Mouse (Mus musculus) ovary, adult 2 months (tissue): ENCODE results near the gene Rab2b. TPM values are rescaled to one million over a fixed set of nuclear protein-coding genes. Genes with fewer than 3 reads are reported as not detected.

Experiments used
- polyA plus RNA-seq: library from polyadenylated mRNA; depleted of rRNA; stranded (reverse); fragments of >200 nt; gene quantifications from 2 replicates; pipeline ENCODE4 v1.2.3, GENCODE M21; 2012; rRNA removed

The Rab2b gene
- 11.0 and 13.3 TPM in 2 replicates for polyA plus RNA-seq

DNA sequence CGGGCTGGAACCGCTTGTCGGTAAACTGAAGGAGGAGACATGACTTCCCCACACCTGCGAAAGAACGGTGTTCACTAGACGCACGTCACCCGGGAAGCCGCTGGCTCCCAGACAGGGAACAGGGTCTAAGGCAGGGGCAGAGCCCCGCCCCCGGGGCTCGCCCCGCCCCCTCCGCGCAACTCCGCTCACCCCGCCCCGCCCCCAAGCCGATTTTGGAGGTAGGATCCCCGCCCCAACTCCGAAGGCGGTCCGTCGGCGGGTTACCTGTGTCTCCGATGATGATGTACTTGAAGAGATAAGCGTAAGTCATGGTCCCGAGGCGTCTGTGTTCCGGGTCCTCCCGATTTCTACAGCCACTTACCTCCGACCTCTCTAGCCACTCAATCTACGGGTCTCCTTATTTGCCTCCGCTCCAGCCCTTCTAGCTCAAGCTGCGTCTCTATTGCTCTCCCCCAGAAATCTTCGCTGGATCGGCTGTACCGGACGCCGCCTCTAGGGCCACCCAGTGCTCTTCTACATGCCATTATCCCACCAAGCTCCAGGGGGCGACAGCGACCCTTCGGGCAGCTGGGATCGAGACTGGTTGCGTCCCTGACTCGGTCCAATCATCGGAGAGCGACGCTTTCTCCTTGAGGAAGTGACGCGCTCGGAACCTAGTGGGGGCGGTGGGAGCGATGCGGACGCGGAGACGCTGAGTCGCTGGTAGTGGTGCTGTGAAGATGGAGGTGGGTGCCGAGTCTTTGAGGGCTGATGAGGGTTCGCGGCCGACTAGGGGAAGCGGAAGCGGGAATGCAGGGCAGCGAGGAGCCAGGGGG lies at the start of gene Rab2b, which contains the start of gene Tox4:
Gene Rab2b (minus strand): TSS at position 614 of the 815 bp plus-strand sequence.
Gene Tox4 (plus strand): TSS at position 215 of the 815 bp plus-strand sequence.

DNA sequence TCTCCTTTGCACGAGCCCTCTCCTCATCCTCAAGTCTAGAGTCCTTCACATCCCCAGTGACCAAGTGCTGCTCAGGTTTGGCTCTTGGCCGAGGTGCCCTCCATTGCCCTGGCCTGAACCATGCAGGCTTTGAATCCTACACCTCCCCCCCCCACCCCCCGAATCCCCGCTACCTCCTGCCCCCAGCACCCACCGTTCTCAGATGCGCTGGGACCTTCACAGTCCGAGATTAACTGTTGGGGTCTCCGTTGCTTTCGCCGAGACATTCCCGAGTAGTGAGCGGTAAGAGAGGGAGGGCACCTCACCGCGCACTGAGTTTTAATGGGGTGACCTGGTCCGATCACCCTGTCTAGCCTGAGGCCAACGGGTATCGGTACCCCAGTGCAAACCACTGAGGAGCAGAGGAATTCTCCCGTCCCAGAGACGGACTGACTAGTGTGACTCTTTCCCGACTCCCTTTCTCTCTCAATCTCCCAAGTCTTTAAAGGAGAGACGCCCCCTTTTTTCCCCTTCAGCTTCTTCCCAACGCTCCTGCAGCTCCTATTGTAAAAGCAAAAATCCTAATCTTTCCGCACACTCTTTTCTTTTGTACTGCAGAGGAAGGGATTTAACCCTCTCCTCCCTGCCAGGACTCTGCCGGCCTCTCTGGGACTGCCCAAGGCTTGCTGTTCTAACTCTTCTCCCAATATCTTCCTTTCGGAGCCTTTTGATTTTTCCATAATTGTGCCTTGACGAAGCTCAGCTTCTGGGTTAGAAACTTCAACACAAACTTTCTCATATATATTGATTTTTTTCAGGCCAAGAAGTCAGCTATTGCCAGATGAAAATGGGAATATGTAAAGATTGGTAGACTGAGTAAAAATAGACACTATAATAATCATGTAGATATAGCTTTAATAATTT lies 48.8 kb upstream of the Rab2b start, which contains the start of gene Sall2:
Gene Sall2 (minus strand): TSS at position 853 of the 903 bp plus-strand sequence.

DNA sequence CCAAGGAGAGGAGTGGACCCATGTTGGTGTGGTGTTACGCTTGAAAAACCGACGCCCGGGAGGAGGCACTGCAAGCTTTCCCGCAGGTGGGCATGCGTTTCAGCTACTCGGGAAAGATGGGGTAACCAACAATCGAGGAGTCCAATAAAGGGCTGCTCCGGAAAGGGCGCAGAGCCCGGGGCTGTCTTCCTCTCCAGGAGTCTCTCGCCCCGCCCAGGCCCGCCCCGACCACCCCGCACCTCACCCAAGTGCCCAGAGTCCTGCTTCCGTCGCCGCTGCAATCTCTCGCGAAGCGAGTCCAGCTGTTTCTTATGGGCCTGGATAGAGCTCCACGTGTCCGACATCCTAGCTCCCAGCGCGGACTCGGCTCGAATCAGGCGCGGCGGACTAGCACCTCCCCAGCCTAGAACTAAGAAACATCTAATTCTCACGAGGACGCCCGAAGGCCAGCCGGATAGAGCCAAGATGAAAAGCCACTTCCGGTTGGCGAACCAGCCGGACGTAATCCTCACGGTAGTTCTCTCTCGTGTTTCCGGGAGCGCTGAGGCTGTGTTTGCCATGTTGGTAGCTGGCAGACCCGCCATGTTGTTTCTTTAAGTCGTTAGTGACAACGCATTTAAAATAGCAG lies 25.4 kb upstream of the Rab2b start, which contains the start of gene Mettl3:
Gene Mettl3 (minus strand): TSS at position 485 of the 628 bp plus-strand sequence.

DNA sequence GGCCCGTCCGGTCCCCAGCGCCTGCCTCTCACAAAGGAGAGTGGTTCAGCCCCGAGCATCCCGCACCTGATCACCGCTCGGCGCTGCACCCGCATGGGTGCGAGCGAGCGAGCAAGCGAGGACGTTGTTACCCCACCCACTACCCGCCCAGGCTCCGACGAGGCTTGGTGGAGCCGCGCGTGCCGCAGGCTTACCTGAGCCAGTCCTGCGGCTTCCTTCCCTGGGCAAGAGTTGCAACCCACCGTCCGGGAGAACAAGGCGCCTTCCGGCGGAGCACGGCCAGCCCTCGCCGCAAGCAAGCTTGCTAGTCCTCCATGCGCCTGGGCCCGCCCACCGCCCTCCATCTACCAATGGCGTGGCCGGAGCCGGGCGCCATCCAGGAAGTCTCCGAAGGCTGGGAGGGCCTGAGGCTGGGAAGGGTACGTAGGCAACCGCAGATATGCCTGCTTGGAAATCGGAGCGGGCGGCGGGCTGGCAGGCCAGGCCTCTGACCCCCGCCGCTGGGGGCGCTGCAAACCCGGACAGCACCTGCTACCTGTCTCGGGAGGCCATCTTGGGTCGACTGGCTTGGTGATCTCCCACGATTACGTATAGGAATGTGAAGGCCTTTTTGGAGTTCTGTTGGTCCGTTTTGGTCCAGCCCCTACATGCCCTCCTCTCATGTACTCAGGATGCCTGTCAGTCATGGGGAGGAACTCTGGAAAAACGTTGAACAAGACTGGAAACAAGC lies 21.7 kb downstream of the Rab2b start, which contains the start of gene Chd8:
Gene Chd8 (minus strand): TSS at position 297 of the 730 bp plus-strand sequence.

Other genes with a start within 250 kb of the Rab2b start
- gene Olfr221, start 237.1 kb downstream of the Rab2b start, polyA plus RNA-seq: not detected in 2 replicates
- 53.7 and 58.5 TPM in 2 replicates for gene Hnrnpc, start 175.5 kb downstream of the Rab2b start, polyA plus RNA-seq
- 0.89 and 1.6 TPM in 2 replicates for gene Rpgrip1, start 168.8 kb downstream of the Rab2b start, polyA plus RNA-seq
- gene Supt16, start 82.1 kb downstream of the Rab2b start, polyA plus RNA-seq: 6.7 and 7.7 TPM in 2 replicates
- gene Chd8, start 21.8 kb downstream of the Rab2b start, polyA plus RNA-seq: 33.0 and 40.8 TPM in 2 replicates
- 27.3 and 44.7 TPM in 2 replicates for gene Tox4, start 399 bp downstream of the Rab2b start, polyA plus RNA-seq
- gene Mettl3, start 25.6 kb upstream of the Rab2b start, polyA plus RNA-seq: 24.8 and 31.2 TPM in 2 replicates
- 16.8 and 19.3 TPM in 2 replicates for gene Sall2, start 49.2 kb upstream of the Rab2b start, polyA plus RNA-seq
- gene Olfr1513, start 76.9 kb upstream of the Rab2b start, polyA plus RNA-seq: not detected in 2 replicates
- gene Olfr1512, start 99.6 kb upstream of the Rab2b start, polyA plus RNA-seq: not detected in 2 replicates
- not detected in 2 replicates for gene Olfr1511, start 117.8 kb upstream of the Rab2b start, polyA plus RNA-seq
- not detected in 2 replicates for gene Olfr1510, start 134.8 kb upstream of the Rab2b start, polyA plus RNA-seq
- gene Olfr1509, start 163.4 kb upstream of the Rab2b start, polyA plus RNA-seq: not detected in 2 replicates
- gene Olfr1508, start 187.9 kb upstream of the Rab2b start, polyA plus RNA-seq: 0.02 TPM in 1 of 2 replicates, not detected in the other
- gene Olfr1507, start 216.2 kb upstream of the Rab2b start, polyA plus RNA-seq: 0.14 TPM in 1 of 2 replicates, not detected in the other